Mouse (Mus musculus): ENCODE measurements at regions not wholly inside any gene's neighbourhood (a gene's known extent, or its start where the extent isn't known, plus 50 kb on each side); places are given as distances from the start of the nearest gene placed in this dataset.

DNA sequence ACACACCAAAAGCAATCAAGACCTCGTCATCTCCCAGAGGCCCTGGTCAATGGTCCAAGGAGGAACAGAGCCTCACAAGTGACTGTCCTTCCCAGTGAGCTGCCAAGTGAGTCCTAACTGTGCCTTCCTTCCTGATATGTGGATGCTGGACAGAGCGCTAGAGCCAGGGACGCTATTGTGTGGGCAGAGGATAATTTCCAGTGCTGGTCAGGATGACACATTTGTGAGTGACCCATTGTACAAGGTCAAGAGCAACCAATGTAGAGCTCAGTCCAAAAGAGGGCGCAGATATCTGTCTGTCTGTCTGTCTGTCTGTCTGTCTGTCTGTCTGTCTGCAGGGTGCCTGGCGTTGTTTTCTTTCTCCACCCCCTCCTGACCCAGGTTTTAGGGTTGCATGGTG lies 57.4 kb upstream of the Zc3h12a start:
- Histone ChIP-seq H3K36me3 (replicated peaks) (no peaks in the 10 kb centered on the region), H3K27ac (no peak overlapping the region), H3K4me3 (no peak overlapping the region), H3K9me3 (no peaks in the 10 kb centered on the region), H3K4me1 (peaks cover 11% of the 10 kb centered on the region; the same call in 1 of the 2 replicates), H3K27me3 (ENCODE audit: poor library complexity, severe bottlenecking) (peaks cover 22% of the 10 kb centered on the region)
- 88% methylated on average over 5 of the region's 5 CpGs for WGBS
- no peak for DNase-seq (ENCODE audit: extremely low spot score, low spot score)

- H3K4me3 ChIP-seq, result no peak overlapping the region
- H3K27me3 ChIP-seq (ENCODE audit: poor library complexity, severe bottlenecking), result no peaks in the 10 kb centered on the region
- H3K4me1 ChIP-seq, result peaks cover 11% of the 10 kb centered on the region
- H3K9me3 ChIP-seq, result no peaks in the 10 kb centered on the region
- 88% methylated on average over 6 of the region's 6 CpGs for WGBS
- no peak for DNase-seq (ENCODE audit: extremely low spot score, low spot score)
- no peak overlapping the region for H3K27ac ChIP-seq
- no peaks in the 10 kb centered on the region for H3K36me3 ChIP-seq (replicated peaks)
Measured at GRCm38 (mm10) chr4:125180947-125181346, 53.3 kb upstream of the Zc3h12a start.

DNA sequence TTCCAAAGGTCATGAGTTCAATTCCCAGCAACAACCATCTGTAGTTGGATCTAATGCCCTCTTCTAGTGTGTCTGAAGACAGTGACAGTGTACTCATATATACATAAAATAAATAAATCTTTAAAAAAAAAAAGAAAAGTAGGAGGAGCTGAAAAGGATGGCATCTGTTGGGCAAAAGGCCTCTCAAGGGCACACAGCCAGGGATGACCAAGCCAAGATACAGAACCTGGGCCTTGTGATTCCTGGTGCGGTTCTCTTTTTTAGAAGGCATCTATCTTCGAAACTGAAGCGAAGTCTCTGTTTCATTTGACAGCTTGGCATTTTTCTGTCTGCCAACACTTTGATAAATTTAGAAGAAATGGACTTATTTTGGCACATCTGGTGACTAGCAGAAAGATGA lies 50.9 kb upstream of the Zc3h12a start:
- no peaks in the 10 kb centered on the region for H3K9me3 ChIP-seq
- no peak for DNase-seq (ENCODE audit: extremely low spot score, low spot score)
- WGBS, result 95% methylated on average over 3 of the region's 3 CpGs
- no peaks in the 10 kb centered on the region; the same call in 1 of the 2 replicates for H3K27me3 ChIP-seq (ENCODE audit: poor library complexity, severe bottlenecking)
- no peaks in the 10 kb centered on the region for H3K36me3 ChIP-seq (replicated peaks)
- peaks cover 16% of the 10 kb centered on the region for H3K4me1 ChIP-seq
- no peak overlapping the region for H3K27ac ChIP-seq
- H3K4me3 ChIP-seq, result no peak overlapping the region

- Histone ChIP-seq H3K27me3 (ENCODE audit: poor library complexity, severe bottlenecking) (no peaks in the 10 kb centered on the region; the same call in 1 of the 2 replicates), H3K4me1 (peaks cover 24% of the 10 kb centered on the region), H3K27ac (no peak overlapping the region), H3K4me3 (no peak overlapping the region), H3K36me3 (replicated peaks) (no peaks in the 10 kb centered on the region), H3K9me3 (no peaks in the 10 kb centered on the region)
- DNase-seq (ENCODE audit: extremely low spot score, low spot score), result no peak
- WGBS, result 49% methylated on average over 6 of the region's 6 CpGs
Measured at GRCm38 (mm10) chr4:125177666-125178065, 50.0 kb upstream of the Zc3h12a start.
